Mouse (Mus musculus): ENCODE measurements at regions not wholly inside any gene's neighbourhood (a gene's known extent, or its start where the extent isn't known, plus 50 kb on each side); places are given as distances from the start of the nearest gene placed in this dataset.

- no peak for TF ChIP-seq CTCF (IDR thresholded peaks at IDR 0.05; ENCODE audit: low read depth)
- TF ChIP-seq EP300 (optimal IDR thresholded peaks at IDR 0.05): no peak
Observed at GRCm38 (mm10) chr4:131205127-131205526, 260.9 kb downstream of the Matn1 start.
